Mouse (Mus musculus): ENCODE data around the gene Tent4a. TPM values are rescaled to one million over a fixed set of nuclear protein-coding genes. Genes with fewer than 3 reads are reported as not detected.

Tent4a gene
- polyA plus RNA-seq, 1 experiment from 2014 or later: 7.5 TPM

- Histone ChIP-seq H3K27ac (ENCODE audit: low read length) (no peak overlapping the region), H3K4me3 (replicated peaks; ENCODE audit: low read length) (no peak overlapping the region), H3K9ac (replicated peaks; ENCODE audit: low read depth, low read length) (no peak overlapping the region), H3K4me2 (ENCODE audit: low read length) (no peak overlapping the region), H3K36me3 (ENCODE audit: control insufficient read depth, insufficient read depth) (no peaks in the 10 kb centered on the region), H3K9me3 (ENCODE audit: control insufficient read depth, low read length) (no peaks in the 10 kb centered on the region), H3K4me1 (replicated peaks; ENCODE audit: control insufficient read depth, insufficient read depth, low read length) (peaks cover 15% of the 10 kb centered on the region), H3K27me3 (replicated peaks; ENCODE audit: control insufficient read depth, insufficient read depth, low read length) (no peaks in the 10 kb centered on the region)
- no peak for ATAC-seq
- WGBS: 80% methylated on average over 7 of the region's 7 CpGs
Observed at GRCm38 (mm10) chr13:69537366-69537765, 2.9 kb upstream of the Tent4a start.

GRCm38 (mm10) chr13:69536021-69536420 is 1.6 kb upstream of the Tent4a start:
- peak overlapping the region; percentile 60 for H3K4me2 ChIP-seq (ENCODE audit: low read length)
- H3K4me1 ChIP-seq (replicated peaks; ENCODE audit: control insufficient read depth, insufficient read depth, low read length): peaks cover 29% of the 10 kb centered on the region
- no peak overlapping the region for H3K9ac ChIP-seq (replicated peaks; ENCODE audit: low read depth, low read length)
- H3K27me3 ChIP-seq (replicated peaks; ENCODE audit: control insufficient read depth, insufficient read depth, low read length): no peaks in the 10 kb centered on the region
- H3K36me3 ChIP-seq (ENCODE audit: control insufficient read depth, insufficient read depth): no peaks in the 10 kb centered on the region
- no peak overlapping the region for H3K4me3 ChIP-seq (replicated peaks; ENCODE audit: low read length)
- no peaks in the 10 kb centered on the region for H3K9me3 ChIP-seq (ENCODE audit: control insufficient read depth, low read length)
- 77% methylated on average over 4 of the region's 4 CpGs for WGBS
- no peak overlapping the region for H3K27ac ChIP-seq (ENCODE audit: low read length)
- no peak for ATAC-seq

GRCm38 (mm10) chr13:69534654-69535551 is 486 bp upstream of the Tent4a start:
- Histone ChIP-seq H3K4me3 (replicated peaks; ENCODE audit: low read length) (peak overlapping the region; percentile 81), H3K27ac (ENCODE audit: low read length) (peak overlapping the region; percentile 94), H3K27me3 (replicated peaks; ENCODE audit: control insufficient read depth, insufficient read depth, low read length) (no peaks in the 10 kb centered on the region), H3K9ac (replicated peaks; ENCODE audit: low read depth, low read length) (peak overlapping the region; percentile 82), H3K4me1 (replicated peaks; ENCODE audit: control insufficient read depth, insufficient read depth, low read length) (peaks cover 40% of the 10 kb centered on the region), H3K4me2 (ENCODE audit: low read length) (peak overlapping the region; percentile 60), H3K36me3 (ENCODE audit: control insufficient read depth, insufficient read depth) (no peaks in the 10 kb centered on the region), H3K9me3 (ENCODE audit: control insufficient read depth, low read length) (no peaks in the 10 kb centered on the region)
- under 1% methylated on average over 85 of the region's 86 CpGs for WGBS
- ATAC-seq: peak; percentile 94

- Histone ChIP-seq H3K9me3 (ENCODE audit: control insufficient read depth, low read length) (no peaks in the 10 kb centered on the region), H3K36me3 (ENCODE audit: control insufficient read depth, insufficient read depth) (peaks cover 2% of the 10 kb centered on the region; the same call in 1 of the 2 replicates), H3K27me3 (replicated peaks; ENCODE audit: control insufficient read depth, insufficient read depth, low read length) (no peaks in the 10 kb centered on the region), H3K4me3 (replicated peaks; ENCODE audit: low read length) (peak within 1 kb of the TSS; percentile 81), H3K4me1 (replicated peaks; ENCODE audit: control insufficient read depth, insufficient read depth, low read length) (peaks cover 45% of the 10 kb centered on the region), H3K27ac (ENCODE audit: low read length) (peak within 1 kb of the TSS; percentile 94), H3K4me2 (ENCODE audit: low read length) (peak within 1 kb of the TSS; percentile 83), H3K9ac (replicated peaks; ENCODE audit: low read depth, low read length) (peak within 1 kb of the TSS; percentile 82)
- peak; percentile 5; the same call in 1 of the 2 replicates for ATAC-seq
- WGBS: under 1% methylated on average over 116 of the region's 155 CpGs
Observed at GRCm38 (mm10) chr13:69533405-69534333, 748 bp downstream of the Tent4a start, which contains the start of gene Nsun2. TSS of gene Nsun2 (plus strand) at chr13:69533746.

GRCm38 (mm10) chr13:69532893-69533404 is 1.5 kb downstream of the Tent4a start:
- Histone ChIP-seq H3K4me1 (replicated peaks; ENCODE audit: control insufficient read depth, insufficient read depth, low read length) (peaks cover 50% of the 10 kb centered on the region), H3K27me3 (replicated peaks; ENCODE audit: control insufficient read depth, insufficient read depth, low read length) (no peaks in the 10 kb centered on the region), H3K27ac (ENCODE audit: low read length) (peak overlapping the region; percentile 94), H3K36me3 (ENCODE audit: control insufficient read depth, insufficient read depth) (peaks cover 2% of the 10 kb centered on the region; the same call in 1 of the 2 replicates), H3K9ac (replicated peaks; ENCODE audit: low read depth, low read length) (peak overlapping the region; percentile 82), H3K4me2 (ENCODE audit: low read length) (peak overlapping the region; percentile 83), H3K4me3 (replicated peaks; ENCODE audit: low read length) (peak overlapping the region; percentile 81), H3K9me3 (ENCODE audit: control insufficient read depth, low read length) (no peaks in the 10 kb centered on the region)
- no peak for ATAC-seq
- 1% methylated on average over 9 of the region's 9 CpGs for WGBS

DNA sequence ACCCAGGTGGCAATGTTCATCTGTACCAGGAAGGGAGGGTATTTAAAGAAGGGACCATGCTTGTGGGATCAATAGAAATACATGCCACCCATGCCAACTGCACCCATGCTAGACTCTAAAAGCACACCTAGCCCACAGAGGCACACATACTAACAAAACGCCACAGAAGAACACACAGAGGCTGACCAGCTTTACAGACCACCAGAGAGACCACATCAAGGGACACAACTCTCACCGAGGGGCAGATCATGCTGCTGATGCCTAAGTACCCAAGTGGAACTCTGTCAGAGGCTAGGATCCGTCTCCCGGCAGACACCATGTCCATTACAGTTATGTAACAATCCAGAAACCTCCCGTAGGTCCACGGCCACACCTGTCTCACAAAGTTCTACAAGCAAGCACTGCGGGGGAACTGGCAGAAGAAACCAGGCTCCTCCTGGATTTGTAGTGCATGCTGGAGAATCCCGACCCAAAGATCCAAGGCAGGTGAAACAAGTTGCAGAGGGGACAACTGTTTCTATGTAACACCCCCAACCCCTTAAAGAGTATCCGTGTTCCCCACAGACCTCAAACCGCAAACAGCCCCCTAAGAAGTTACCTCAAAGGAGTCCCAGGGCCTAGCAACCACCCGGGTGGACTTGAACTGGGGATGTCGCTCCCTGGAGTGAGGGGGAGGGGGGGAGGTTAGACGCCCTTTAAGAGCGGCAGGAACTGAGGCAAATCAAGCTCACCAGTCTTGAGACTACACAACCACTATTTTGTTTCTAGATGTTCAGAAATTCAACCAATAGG is 2.1 kb downstream of the Tent4a start:
- Histone ChIP-seq H3K4me1 (replicated peaks; ENCODE audit: control insufficient read depth, insufficient read depth, low read length) (peaks cover 54% of the 10 kb centered on the region), H3K9ac (replicated peaks; ENCODE audit: low read depth, low read length) (peak overlapping the region; percentile 82), H3K36me3 (ENCODE audit: control insufficient read depth, insufficient read depth) (peaks cover 2% of the 10 kb centered on the region; the same call in 1 of the 2 replicates), H3K27ac (ENCODE audit: low read length) (no peak overlapping the region), H3K4me3 (replicated peaks; ENCODE audit: low read length) (peak overlapping the region; percentile 81), H3K27me3 (replicated peaks; ENCODE audit: control insufficient read depth, insufficient read depth, low read length) (no peaks in the 10 kb centered on the region), H3K4me2 (ENCODE audit: low read length) (peak overlapping the region; percentile 83), H3K9me3 (ENCODE audit: control insufficient read depth, low read length) (no peaks in the 10 kb centered on the region)
- no peak for ATAC-seq
- 18% methylated on average over 14 of the region's 14 CpGs for WGBS

DNA sequence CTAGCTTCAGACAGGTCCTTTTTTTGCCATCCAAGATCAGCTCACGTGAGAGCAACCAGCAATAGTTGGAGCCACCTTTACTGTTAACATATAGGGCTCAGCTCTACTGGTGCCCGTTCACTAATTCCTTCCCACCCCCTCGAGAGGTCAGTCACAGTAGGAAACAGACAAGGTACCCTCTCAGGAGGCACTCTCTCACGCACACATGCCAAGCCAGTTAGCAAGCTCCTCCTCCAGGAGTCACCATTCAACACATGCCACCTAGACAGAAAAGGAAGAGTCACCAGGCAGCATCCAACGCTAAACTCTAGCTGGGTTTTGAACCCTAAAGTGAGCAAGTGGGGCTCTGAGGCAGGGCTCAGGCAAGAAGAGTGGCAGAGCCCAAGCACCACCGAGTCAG is 3.0 kb downstream of the Tent4a start:
- Histone ChIP-seq H3K4me2 (ENCODE audit: low read length) (peak overlapping the region; percentile 83), H3K9me3 (ENCODE audit: control insufficient read depth, low read length) (no peaks in the 10 kb centered on the region), H3K4me1 (replicated peaks; ENCODE audit: control insufficient read depth, insufficient read depth, low read length) (peaks cover 57% of the 10 kb centered on the region), H3K4me3 (replicated peaks; ENCODE audit: low read length) (peak overlapping the region; percentile 81), H3K9ac (replicated peaks; ENCODE audit: low read depth, low read length) (peak overlapping the region; percentile 22), H3K27me3 (replicated peaks; ENCODE audit: control insufficient read depth, insufficient read depth, low read length) (no peaks in the 10 kb centered on the region), H3K36me3 (ENCODE audit: control insufficient read depth, insufficient read depth) (peaks cover 2% of the 10 kb centered on the region; the same call in 1 of the 2 replicates), H3K27ac (ENCODE audit: low read length) (no peak overlapping the region)
- no peak for ATAC-seq
- WGBS: 40% methylated on average over 6 of the region's 6 CpGs

DNA sequence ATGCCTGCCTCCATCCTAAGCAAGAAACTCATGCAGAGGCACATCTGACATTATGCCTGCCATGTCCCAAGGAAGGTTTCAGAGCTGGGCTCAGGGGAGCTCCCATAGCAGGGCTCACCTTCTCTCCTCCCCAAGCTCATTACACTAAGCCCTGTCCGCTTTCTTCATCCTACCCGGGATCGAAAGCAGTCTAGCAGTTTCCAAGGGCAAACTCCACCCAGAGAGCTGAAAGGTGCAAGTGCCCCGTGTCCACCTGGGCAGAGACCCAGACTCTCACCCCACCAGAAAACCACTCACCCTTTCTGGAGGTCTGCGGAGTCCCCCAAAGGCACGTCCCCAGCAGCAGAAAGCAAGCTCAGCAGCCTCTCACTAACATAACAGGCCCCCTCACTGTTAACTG is 3.5 kb downstream of the Tent4a start:
- Histone ChIP-seq H3K36me3 (ENCODE audit: control insufficient read depth, insufficient read depth) (peaks cover 2% of the 10 kb centered on the region; the same call in 1 of the 2 replicates), H3K9ac (replicated peaks; ENCODE audit: low read depth, low read length) (peak overlapping the region; percentile 22; the same call in 1 of the 2 replicates), H3K9me3 (ENCODE audit: control insufficient read depth, low read length) (no peaks in the 10 kb centered on the region), H3K27me3 (replicated peaks; ENCODE audit: control insufficient read depth, insufficient read depth, low read length) (no peaks in the 10 kb centered on the region), H3K4me2 (ENCODE audit: low read length) (peak overlapping the region; percentile 83), H3K4me3 (replicated peaks; ENCODE audit: low read length) (no peak overlapping the region; the same call in 1 of the 2 replicates), H3K4me1 (replicated peaks; ENCODE audit: control insufficient read depth, insufficient read depth, low read length) (peaks cover 59% of the 10 kb centered on the region), H3K27ac (ENCODE audit: low read length) (no peak overlapping the region)
- no peak for ATAC-seq
- 75% methylated on average over 6 of the region's 6 CpGs for WGBS

Measured in forebrain, embryonic 16.5 days (tissue).